Mouse (Mus musculus) myocyte (in vitro differentiated cells): ENCODE measurements at regions not wholly inside any gene's neighbourhood (a gene's known extent, or its start where the extent isn't known, plus 50 kb on each side); places are given as distances from the start of the nearest gene placed in this dataset.

Experiments
- CEBPB ChIP-seq: IDR thresholded peaks from 2 replicates; pipeline ENCODE4 v1.6.1; 2011; ENCODE audit warnings: mild to moderate bottlenecking, moderate library complexity; ENCODE audit not compliant: poor library complexity, insufficient read depth, severe bottlenecking
- E2F4 ChIP-seq: IDR thresholded peaks from one replicate; pipeline ENCODE4 v1.6.1; 2011; ENCODE audit warnings: mild to moderate bottlenecking, control low read depth, moderate library complexity; ENCODE audit not compliant: insufficient read depth
- POLR2A ChIP-seq: IDR thresholded peaks from one replicate; pipeline ENCODE4 v1.6.1; 2011; ENCODE audit warnings: low read depth, mild to moderate bottlenecking, control low read depth, moderate library complexity; ENCODE audit not compliant: insufficient read length
- TCF12 ChIP-seq: IDR thresholded peaks from one replicate; pipeline ENCODE4 v1.6.1; 2011; ENCODE audit warnings: mild to moderate bottlenecking, control low read depth; ENCODE audit not compliant: poor library complexity, insufficient read depth, severe bottlenecking

DNA sequence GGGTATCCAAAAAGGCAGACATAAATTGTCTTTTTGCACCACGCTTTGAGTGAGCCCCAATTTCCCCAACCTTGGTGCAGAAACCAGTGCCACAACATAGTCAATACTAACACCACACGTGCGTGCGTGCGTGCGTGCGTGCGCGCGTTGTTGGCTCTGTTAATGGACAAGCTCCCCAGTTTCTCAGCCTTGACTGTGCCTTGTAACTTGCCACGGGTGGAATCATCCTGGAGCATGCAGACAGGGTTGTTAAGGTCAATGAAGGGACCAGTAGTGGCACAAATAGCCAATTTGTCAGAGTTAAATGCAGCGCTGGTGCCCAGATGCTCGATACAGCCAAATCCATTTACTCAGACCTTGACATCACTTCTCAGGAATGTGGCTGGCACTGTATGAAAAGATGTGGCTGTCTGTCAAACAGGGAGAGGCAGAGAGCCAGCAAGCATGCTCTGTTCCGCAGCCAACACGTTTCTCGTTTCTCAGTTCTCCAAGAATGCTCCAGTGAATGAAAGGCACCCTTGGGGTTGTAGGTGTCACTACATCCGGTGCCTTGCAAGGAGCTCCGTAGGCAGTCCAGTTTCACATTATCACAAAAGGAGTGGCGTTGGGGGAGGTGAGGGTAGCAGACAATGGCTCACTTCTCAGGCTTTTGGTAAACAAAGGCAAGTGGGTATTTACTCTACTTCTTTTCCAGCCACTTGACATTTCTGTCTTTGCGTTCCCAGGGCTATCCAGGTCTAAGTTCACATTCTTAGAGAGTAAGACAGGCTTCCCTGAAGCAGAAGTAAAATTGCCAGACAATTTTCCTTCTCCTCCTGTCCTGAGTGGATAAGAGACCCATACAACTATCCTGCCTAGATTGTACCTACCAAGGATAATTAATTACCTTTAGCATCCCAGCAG, 53.2 kb upstream of the Usp27x start:
- TF ChIP-seq POLR2A (no peak), CEBPB (no peak), TCF12 (no peak), E2F4 (no peak)
